Mouse (Mus musculus): ENCODE results near the gene Icosl.

GRCm38 (mm10) chr10:78084073-78084472, 15.0 kb downstream of the Icosl start:
- TF ChIP-seq CTCF (IDR thresholded peaks at IDR 0.05; ENCODE audit: low read depth): no peak
- TF ChIP-seq EP300 (IDR thresholded peaks at IDR 0.05; ENCODE audit: low read depth): no peak

Data from liver, embryonic 14.5 days (tissue).